Mouse (Mus musculus): ENCODE results near the gene Cacng8. TPM values are rescaled to one million over a fixed set of nuclear protein-coding genes. Genes with fewer than 3 reads are reported as not detected.
"Not testable (repeated sequence)": the region's sequence is repeated elsewhere in the genome, so short reads cannot be mapped to it uniquely, and the experiment has no call there.

Gene Cacng8
- total RNA-seq, 2 experiments from 2014 or later, result 294 to 302 TPM

- DNase-seq (ENCODE audit: low spot score in 2 of 2), result no peak
Observed at GRCm38 (mm10) chr7:3386036-3386730, 4.3 kb upstream of the Cacng8 start.

GRCm38 (mm10) chr7:3387761-3388160, 2.7 kb upstream of the Cacng8 start:
- DNase-seq (ENCODE audit: low spot score in 2 of 2), result no peak

- no peak for DNase-seq (ENCODE audit: low spot score in 2 of 2)
Observed at GRCm38 (mm10) chr7:3388885-3389284, 1.6 kb upstream of the Cacng8 start.

- DNase-seq (ENCODE audit: low spot score in 2 of 2), result peak; percentile 93 to 95
Observed at GRCm38 (mm10) chr7:3389444-3390412, 755 bp upstream of the Cacng8 start.

GRCm38 (mm10) chr7:3391081-3391451, 583 bp downstream of the Cacng8 start:
- DNase-seq (ENCODE audit: low spot score in 2 of 2), result peak in 1 of 2 experiments; percentile 46

- peak in 1 of 2 experiments; percentile 61 for DNase-seq (ENCODE audit: low spot score in 2 of 2)
Observed at GRCm38 (mm10) chr7:3391809-3392208, 1.3 kb downstream of the Cacng8 start.

- DNase-seq (ENCODE audit: low spot score in 2 of 2), result no peak
Observed at GRCm38 (mm10) chr7:3397355-3397754, 6.9 kb downstream of the Cacng8 start.

DNA sequence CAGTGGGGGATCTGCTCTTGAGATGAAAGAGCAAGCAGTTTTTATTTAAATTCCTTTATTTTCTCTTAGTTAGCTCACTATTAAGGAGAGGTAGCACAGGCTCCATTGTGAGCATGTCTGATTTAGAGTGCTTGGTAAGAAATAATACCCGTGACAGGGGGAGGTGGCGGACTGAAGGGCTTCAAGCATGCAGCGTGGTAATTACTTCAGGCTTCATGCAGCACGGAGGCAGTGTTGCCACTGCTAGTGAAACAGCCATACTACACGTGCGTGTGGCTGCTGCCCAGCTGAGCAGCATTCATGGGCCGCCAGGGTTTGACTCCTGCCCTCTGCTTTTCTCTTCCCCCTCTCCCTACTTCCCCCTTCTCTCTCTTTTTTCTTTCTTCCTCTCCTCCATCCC, 7.3 kb downstream of the Cacng8 start:
- no peak for DNase-seq (ENCODE audit: low spot score in 2 of 2)

DNA sequence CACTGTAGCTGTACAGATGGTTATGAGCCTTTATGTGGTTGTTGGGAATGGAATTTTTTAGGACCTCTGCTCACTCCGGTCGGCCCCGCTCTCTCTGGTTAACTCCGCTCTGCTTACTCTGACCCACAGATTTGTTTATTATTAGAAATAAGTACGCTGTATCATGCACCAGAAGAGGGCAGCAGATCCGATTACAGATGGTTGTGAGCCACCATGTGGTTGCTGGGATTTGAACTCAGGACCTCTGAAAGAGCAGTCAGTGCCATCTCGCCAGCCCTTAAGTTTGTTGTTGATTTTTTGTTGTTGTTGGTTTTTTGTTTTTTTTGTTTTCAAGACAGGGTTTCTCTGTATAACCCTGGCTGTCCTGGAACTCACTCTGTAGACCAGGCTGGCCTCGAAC, 7.9 kb downstream of the Cacng8 start:
- not testable (repeated sequence) for DNase-seq (ENCODE audit: low spot score in 2 of 2)

DNA sequence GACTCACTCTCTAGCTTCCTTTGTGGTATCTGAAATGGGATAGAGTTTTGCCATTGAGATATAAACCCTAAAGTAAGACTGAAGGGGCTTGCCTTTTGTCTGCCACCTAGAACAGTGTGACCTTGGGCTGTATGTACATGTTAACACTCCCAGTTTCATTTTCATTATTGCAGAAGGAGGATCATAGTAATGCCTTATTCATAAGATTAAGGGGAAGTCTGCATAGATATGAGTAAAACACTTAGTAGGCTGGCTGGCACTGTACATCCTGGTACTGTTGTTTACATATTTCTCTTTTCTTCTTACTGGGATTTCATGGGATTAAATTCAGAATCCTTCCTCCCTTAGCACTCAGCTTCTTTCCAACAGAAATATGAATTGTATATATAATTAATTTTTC, 9.5 kb downstream of the Cacng8 start:
- no peak for DNase-seq (ENCODE audit: low spot score in 2 of 2)

DNA sequence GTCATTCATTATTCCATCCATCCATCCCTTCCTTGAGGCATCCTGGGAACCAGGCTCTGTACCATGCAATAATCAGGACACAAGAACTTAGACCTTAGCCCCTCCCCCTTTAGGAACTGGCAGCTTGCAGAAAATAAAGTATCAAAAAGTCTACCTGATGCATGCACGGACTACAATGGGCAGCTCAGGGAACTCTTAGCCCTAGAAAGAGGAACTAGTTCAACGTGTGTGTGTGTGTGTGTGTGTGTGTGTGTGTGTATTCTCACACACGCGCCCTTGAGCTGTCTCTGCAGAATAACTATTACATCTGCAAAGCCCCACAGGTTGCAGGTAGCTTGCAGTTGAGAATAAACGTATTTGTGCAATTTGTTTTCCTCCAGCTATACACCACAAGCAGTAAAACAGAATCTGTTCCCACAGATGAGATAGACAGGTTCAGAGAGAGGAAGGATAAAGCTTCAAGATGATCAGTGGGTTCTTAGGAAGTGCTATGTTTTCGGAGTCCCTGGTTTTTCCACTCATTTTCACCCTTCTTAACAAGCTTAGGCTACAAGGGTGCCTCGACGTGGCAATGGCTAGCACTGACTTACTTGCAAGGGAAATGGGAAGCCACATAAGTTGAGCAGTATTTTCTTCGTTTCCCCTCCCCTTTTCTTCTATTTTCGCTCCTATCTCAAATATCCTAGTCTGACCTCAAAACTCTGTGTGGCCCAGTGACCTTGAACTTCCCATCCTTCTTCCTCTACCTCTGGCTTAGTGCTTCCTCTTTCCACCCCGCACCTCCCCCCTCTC, 19.4 kb downstream of the Cacng8 start:
- DNase-seq (ENCODE audit: low spot score in 2 of 2), result no peak

DNA sequence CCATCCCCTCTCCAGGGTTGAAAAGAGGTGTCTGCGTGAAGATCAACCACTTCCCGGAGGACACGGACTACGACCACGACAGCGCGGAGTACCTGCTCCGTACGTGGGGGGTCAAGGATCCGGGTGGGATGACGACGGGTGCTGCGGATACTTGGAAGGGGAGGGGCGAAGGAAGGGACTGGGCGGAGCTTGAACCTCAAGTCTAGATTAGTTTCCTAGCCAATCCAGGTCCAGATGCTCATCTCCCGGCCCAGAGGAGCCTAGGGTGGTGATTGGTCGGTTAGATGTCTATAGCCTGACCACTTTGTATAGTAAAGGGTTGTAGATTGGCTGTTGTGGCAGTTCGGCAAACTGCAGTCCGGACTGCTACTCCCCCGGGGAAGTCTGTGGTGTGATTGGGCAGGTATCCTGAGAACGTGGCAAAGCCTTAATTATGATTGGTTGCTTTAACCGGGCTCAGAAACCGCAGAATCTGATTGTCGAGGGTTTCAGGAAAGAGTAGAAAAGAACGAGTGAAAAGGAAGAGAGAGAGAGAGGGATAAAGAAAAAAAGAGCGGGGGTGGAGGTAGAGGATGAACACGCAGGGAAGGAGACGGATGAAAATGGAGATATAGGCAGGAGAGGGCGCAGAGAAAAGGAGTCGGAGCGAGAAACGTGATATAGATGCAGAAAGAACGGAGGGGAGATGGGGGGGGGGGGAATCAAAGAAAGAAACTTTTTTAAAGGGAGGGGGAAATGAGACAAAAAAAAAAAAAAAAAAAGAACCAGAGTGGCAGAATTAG, 20.9 kb downstream of the Cacng8 start:
- no peak for DNase-seq (ENCODE audit: low spot score in 2 of 2)

- DNase-seq (ENCODE audit: low spot score in 2 of 2), result no peak
Observed at GRCm38 (mm10) chr7:3412036-3412435, 21.6 kb downstream of the Cacng8 start.

- peak in 1 of 2 experiments; percentile 64 for DNase-seq (ENCODE audit: low spot score in 2 of 2)
Observed at GRCm38 (mm10) chr7:3414888-3415287, 24.4 kb downstream of the Cacng8 start.

GRCm38 (mm10) chr7:3415378-3415777, 24.9 kb downstream of the Cacng8 start:
- peak in 1 of 2 experiments; percentile 57 for DNase-seq (ENCODE audit: low spot score in 2 of 2)

DNA sequence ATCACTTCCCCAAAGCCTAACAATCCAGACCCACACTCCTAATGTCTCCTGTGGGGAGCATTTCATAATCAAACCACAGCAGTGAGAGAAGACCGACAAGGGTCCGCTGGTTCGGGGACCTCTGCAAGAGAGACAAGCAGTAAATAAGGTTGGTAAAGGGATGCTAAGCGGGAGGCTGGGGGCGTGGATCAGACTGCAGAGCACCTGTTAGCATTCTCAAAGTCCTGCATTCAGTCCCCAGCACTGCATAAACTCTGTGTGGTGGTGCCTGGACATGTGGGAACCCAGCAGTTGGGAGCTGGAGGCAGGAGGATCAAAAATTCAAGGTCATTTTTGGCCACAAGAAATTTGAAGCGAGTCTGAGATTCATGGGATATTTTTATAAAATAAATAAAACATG, 29.5 kb downstream of the Cacng8 start:
- no peak for DNase-seq (ENCODE audit: low spot score in 2 of 2)

DNA sequence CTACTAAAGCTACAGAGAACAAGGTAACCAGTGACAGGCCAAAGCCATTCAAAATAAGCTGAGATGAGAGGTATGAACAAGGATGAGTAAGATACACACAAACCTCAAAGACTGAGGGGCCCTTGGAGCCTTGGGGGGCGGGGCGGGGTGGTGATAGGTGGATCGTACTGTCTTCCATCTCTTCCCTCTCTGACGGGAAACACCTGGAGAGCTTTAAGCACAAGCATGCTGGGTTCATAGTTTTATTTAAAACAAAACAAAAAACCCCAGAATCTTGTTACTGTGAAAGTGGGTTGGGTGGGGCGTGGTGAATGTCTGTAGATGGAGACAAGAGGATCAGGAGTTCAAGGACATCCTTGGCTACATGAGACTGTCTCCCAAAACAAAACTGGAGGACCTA, 30.0 kb downstream of the Cacng8 start:
- DNase-seq (ENCODE audit: low spot score in 2 of 2), result no peak

- no peak for DNase-seq (ENCODE audit: low spot score in 2 of 2)
Observed at GRCm38 (mm10) chr7:3421297-3421696, 30.8 kb downstream of the Cacng8 start.

DNA sequence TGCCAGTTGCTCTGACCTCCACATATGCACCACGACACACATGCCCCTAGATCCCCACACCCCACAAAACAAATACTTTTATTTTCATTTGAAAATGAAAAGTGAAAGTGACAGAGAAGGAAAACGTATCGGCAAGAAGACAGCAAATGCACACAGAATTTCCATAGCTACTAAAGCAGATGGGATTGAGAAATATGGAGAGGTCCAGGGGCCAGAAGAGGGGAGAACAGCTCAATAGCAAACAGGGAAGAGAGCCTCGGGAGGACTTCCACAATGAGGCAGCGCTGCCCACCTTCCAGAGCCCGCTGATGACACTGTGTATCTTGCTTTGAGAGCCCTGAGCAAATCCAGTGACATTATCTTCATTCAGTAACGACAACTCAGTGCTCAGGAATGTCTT, 31.6 kb downstream of the Cacng8 start:
- DNase-seq (ENCODE audit: low spot score in 2 of 2), result no peak

GRCm38 (mm10) chr7:3423430-3423829, 32.9 kb downstream of the Cacng8 start:
- DNase-seq (ENCODE audit: low spot score in 2 of 2), result peak in 1 of 2 experiments; percentile 53

DNA sequence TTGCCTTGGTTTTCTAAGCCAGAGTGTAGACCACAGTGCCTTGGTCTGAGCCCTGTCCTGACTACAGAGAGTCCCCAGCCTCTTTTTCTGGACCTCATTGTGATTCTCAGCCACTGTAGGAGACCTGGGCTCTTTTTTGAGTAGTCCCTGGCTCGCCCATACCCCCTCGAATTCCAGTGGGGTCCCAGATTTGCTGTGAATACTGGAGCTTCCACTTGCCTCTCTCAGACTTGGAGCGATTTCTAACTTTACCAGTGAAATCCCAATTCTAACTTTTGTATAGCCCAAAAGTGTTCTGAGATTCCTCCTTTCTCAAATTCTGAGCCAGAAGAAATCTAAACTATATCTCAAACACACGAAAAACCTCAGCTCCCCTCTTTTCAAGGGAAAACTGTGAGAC, 33.4 kb downstream of the Cacng8 start, which contains the start of gene Cacng6:
Cacng6 (plus strand) TSS at position 301 of the 400 bp plus-strand sequence.
- no peak for DNase-seq (ENCODE audit: low spot score in 2 of 2)

Measured in layer of hippocampus, postnatal 10 days (tissue).